Mouse (Mus musculus): Measurements from ENCODE around the gene Hilpda. TPM values are rescaled to one million over a fixed set of nuclear protein-coding genes. Genes with fewer than 3 reads are reported as not detected.

Hilpda gene
- total RNA-seq (2021), result 1 to 10 TPM; 2.4 to 3.7 TPM
- long read RNA-seq, experiment 1, partial matches to known transcripts, result 0 of 2 reads
- long read RNA-seq, experiment 1, other reads (novel, unspliced or antisense), result 0 of 2 reads
- long read RNA-seq, experiment 2, partial matches to known transcripts, result 0 of 4 reads
- long read RNA-seq, experiment 2, other reads (novel, unspliced or antisense), result 0 of 4 reads

DNA sequence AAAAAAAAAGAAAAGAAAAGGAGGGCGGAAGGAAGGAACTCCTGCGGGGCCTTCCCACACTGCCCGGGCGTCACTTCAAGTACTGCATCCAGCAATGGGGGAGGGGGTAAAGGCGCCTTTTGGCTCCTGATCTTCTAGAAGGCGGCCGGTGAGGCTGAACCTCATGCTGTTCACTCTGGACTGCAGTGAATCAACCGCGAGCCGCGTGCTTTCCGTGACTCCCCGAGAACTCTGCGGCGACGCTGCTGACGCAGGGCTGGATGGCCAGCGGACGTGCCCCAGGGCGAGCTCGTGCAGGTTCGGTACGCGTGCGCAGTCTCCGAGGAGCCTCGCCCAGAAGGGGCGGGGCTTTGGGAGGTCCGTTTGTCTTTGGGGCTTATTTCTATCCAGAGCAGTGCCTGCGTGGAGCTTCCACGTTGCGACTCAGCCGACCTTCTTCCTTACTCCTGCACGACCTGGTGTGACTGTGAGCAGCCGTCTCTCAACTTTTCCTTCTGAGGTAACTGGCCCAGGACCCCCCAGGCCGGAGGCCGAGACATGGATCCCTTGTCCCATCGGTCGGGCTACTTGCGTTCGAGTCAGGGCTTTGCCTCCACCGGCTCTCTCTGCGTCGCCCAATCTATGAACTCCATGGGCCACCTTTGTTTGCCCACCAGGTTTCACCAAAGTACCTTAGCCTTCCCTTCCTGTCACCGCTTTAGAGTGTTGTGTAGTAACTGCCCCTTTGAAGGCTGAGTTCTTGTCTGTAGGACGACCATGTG is at the start of gene Hilpda:
TSS of gene Hilpda (plus strand) at position 177 of the 761 bp plus-strand sequence.
- DNase-seq (ENCODE audit: low spot score), result peak; percentile 91

- no peak for DNase-seq (ENCODE audit: low spot score)
These were observed 42.9 kb upstream of the Hilpda start for GRCm38 (mm10) chr6:29229265-29229913.

GRCm38 (mm10) chr6:29230386-29230785 is 41.9 kb upstream of the Hilpda start:
- DNase-seq (ENCODE audit: low spot score), result no peak

DNA sequence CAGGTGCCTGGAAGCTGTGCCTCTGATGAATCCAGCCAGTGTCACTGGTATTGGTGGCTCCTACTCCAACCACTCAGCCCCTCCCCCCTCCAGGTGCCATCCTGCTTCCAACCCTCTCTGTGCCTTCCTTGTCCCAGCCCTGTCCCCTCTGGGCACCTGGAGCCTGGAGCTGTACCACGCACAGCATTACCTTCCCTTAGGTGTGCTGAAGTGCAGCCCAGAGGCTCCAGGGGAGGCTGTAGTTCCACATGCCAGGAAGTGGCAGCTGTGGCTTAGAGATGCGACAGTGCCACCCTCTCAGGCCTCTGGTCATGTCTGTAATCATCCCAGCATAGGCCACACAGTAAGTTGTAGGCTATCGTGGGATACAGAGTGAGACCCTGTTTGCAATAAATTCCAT is 40.5 kb upstream of the Hilpda start:
- no peak for DNase-seq (ENCODE audit: low spot score)

- DNase-seq (ENCODE audit: low spot score), result no peak
These were observed 40.0 kb upstream of the Hilpda start for GRCm38 (mm10) chr6:29232321-29232720.

GRCm38 (mm10) chr6:29233710-29234109 is 38.6 kb upstream of the Hilpda start:
- no peak for DNase-seq (ENCODE audit: low spot score)

DNA sequence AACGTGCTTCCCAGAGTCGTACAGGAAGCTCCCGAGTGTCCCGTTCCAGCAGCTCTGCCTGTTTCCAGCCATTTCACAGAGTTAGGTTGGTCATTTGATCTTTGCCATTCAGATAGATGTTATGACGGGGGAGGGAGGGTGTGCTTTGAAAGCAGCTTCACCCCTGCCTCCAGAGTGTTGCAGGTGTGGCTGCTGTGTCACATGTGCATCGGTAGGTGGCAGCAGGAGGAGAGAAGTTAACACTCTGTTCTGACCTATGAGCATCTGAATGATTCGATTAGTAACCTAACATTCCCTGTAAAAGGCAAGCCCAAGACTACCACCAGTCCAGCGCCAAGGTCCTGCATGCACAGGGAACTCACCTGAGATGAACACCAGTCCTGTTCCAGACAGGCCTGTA is 38.0 kb upstream of the Hilpda start:
- DNase-seq (ENCODE audit: low spot score), result no peak

DNA sequence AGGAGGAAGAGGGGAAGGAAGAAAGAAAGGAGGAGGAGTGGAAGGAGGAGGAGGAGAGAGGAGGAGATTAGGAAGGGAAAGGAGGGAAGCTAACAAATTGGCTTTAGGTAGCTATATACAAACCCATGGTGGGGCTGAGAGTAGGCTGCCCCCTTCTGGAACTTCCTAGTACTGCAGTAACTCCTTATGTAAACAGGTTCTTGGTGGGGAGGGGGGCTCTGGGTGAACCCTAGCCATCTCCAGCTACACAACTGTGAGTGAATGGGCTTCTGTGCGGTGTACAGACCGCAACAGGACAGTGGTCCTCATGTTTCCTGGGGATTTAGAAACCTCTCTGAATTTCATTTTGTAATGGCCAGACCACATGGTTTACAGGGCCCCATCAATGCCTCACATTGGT is 31.5 kb upstream of the Hilpda start:
- DNase-seq (ENCODE audit: low spot score), result peak; percentile 60

DNA sequence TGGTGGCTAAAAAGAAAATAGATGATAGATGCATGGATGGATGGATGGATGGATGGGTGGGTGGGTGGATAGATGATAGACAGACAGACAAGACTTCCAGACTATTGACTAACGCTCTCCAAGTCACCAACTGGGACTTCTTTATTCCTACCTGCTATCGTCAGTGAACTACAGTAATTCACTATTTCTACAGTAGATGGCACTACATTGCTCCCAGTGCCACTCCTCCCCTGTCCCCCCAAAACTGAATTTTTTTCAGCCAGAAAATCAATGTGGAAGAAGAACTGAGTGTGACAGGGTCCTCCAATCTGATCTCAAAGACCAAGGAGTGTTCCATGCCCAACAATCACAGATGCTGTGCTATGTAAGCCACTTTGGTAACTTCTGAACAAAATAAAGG is 30.6 kb upstream of the Hilpda start:
- no peak for DNase-seq (ENCODE audit: low spot score)

- DNase-seq (ENCODE audit: low spot score), result no peak
These were observed 30.0 kb upstream of the Hilpda start for GRCm38 (mm10) chr6:29242265-29242664.

DNA sequence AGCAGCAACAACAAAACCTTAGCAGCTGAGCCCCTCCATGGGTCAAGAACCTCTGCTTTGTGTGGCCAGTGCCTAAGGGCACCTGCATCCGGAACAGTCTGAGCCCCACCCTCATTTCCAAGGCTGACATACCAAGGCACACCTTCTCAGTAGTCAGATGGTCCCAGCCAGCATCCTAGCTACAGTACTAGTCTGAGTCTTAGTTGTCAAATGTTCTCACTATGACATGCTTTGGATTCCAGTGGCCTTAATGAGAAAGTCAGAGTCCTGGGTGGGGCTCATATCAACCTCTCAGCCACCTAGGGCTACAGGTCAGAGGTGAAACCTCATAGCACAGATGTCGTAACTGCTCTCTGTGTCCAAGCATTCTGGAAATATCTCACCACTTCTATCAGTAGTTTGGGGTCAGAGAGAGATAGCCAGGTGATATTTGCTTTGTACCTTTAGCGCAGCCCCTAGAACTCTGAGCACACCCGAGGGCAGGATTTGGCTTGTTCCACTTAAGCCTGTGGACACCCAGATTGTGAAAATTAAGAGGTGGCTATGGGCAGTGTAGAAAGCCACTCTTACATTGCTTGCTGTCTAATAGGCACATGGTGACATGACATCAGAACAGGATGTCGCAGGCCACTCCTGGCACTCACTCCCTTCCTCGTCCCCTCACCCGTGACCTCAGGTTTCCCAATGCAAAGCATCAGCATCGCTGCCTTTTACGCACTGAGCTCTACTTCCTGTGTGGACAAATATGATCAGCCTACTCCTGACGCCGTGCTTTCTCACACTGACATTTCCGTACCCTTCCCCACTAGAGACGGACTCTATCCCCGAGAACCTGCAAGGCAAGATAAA is 26.8 kb upstream of the Hilpda start:
- no peak for DNase-seq (ENCODE audit: low spot score)

DNA sequence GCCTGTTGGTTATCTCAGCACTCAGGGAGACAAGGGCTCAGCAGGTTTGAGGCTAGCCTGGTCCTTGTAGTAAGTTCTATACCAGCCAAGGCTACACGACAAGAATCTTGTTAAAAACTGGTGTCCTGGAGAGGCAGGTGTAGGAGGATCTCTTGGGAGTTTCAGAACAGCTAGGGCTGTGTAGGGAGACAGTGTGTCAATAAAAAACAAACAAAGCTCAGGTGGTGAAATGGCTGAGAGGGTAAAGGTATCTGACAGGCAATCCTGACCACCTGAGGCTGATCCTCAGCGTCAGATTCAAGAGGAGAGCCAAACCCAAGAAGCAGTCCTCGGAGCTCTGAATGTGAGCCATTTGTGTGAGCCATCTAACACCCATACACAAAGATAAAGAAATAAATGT is 26.1 kb upstream of the Hilpda start:
- no peak for DNase-seq (ENCODE audit: low spot score)

DNA sequence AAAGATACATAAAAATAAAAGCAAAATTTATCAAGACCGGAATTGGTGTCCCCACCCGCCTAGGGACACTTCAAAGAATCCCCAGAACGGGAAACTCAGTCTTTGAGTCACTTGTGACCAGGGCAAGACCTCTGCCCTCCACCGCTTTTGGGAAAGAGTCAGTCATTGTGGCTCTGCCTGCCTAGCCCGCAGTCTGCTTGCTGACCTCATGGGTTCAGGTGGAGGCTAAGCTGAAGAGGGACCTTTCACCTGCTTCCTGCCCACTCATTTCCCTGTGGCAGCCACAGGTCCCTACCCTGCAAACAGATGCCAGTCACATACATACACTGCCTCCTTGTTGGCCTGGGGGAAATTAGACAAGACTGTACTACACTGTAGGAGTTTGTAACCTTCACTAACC is 25.7 kb upstream of the Hilpda start:
- no peak for DNase-seq (ENCODE audit: low spot score)

GRCm38 (mm10) chr6:29247072-29247471 is 25.2 kb upstream of the Hilpda start:
- no peak for DNase-seq (ENCODE audit: low spot score)

DNA sequence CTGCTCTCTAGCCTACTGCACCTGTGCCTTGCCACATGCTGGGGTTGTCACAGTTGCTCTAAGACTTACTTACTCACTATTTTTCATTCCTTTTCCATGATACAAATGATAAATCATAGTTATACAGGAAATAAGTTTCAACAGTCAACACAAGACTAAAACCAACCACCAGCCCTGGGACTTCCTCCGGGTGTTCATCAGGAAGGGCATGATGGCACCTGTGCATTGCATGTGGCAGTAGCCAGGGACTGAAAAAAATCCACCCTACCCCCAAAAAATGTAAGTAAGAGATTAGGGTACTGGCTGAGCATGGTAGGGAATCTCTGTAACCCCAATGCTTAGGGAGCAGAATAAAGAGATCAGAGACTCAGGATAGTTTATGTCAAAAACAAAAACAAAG is 12.9 kb upstream of the Hilpda start:
- no peak for DNase-seq (ENCODE audit: low spot score)

DNA sequence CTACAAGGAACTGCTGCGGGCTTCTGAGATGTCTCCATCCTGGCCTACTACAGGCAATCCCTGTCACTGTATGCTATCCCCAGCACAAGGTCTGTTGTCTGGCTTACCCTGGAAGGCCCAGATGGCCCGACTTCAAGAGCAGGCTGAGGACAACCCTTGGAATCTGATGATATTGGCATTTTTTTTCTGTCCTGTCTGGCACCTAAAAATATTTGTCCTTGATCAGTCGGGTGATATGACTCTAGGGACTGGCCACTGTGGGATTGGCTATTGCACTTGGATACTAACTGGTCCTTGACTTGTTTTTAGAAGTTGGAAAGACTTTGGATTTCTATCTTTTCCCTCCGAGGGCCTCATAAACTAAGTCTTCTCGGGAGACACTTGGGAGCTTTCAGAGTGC is 10.5 kb upstream of the Hilpda start:
- DNase-seq (ENCODE audit: low spot score), result no peak

GRCm38 (mm10) chr6:29263650-29264455 is 8.4 kb upstream of the Hilpda start:
- DNase-seq (ENCODE audit: low spot score), result peak; percentile 82

- DNase-seq (ENCODE audit: low spot score), result no peak
These were observed 7.9 kb upstream of the Hilpda start for GRCm38 (mm10) chr6:29264456-29264781.

DNA sequence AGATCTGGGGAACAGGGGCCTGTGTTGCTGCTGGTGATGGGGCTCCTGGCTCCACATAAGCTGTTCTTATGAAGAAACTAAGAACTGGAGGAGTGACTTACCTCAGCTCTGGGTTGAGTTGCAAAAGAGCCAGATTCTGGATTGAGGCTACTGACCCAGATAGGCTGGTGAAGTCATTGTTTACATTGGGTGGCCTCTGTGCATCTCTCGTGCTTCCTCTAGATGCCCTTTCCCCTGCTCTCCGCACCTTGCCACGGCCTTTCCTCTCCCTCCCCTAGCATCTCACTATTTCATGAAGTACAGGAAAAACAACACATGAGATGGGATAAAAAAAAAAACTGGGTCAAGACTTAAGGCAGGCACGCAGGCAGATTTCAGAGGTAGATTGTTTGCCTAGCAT is 5.4 kb upstream of the Hilpda start:
- no peak for DNase-seq (ENCODE audit: low spot score)

DNA sequence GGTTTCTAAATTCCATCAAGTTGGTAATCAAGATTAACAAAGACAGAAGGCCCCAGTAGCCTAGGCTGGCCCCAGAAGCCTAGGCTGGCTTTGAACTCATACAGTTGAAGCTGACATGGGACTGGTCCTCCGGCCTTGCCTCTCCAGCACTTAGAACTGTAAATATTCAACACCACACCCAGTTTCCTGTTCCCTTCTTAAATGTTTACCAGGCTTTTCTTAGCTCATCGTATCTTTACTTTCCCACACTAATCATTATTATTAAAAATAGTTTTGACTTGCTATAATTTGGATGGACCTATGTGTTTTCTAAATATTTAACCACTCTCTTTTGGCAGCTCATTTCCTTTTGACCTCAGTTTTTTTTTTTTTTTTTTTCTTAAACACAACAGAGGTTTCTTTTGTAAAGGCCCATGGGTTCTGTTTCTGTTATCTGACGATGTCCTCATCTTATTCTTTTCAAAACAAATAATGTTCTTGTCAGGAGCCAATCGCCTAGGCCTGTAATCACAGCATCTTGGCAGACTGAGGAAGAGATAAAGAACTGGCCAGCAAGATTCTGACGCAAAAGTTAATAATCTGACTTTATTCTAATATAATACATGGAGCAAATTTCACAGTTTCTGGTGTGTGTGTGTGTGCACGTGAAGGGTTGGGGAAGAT is 3.2 kb upstream of the Hilpda start:
- no peak for DNase-seq (ENCODE audit: low spot score)

DNA sequence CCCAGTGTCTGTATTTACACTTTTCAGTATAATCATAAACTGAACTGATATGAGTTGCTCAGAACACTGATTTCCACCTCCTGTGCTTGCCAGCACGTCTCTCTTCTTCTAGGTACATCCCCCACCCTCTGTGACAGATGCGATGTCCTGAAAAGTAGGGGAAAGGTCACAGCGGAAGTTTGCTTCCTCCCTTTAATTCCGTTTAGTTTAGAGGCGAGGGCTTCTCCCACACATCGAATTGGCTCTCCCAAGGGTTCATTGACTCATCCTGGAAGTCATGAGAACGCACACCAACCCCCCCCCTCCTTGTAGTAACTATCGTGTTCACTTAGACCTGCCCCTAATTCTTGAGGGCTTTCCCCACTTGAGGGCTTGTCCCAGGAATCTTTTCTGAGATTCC is 1.3 kb upstream of the Hilpda start:
- DNase-seq (ENCODE audit: low spot score), result no peak

Measured in gastrocnemius, adult 18-20 months (tissue).